Mouse (Mus musculus) monocyte, adult 5-6 weeks (primary cell): Measurements from ENCODE around the gene Yaf2. TPM values are rescaled to one million over a fixed set of nuclear protein-coding genes. Genes with fewer than 3 reads are reported as not detected.
"Not testable (repeated sequence)": the region's sequence is repeated elsewhere in the genome, so short reads cannot be mapped to it uniquely, and the experiment has no call there.

Source experiments
- ATAC-seq: fragments of 153-309, 156-312 bp; replicated peaks from 2 replicates; pipeline ENCODE4 v1.8.0; 2017; ENCODE audit warnings: mild to moderate bottlenecking; ENCODE audit not compliant: low TSS enrichment, insufficient number of reproducible peaks, severe bottlenecking, poor library complexity, low FRiP score
- total RNA-seq: library from RNA; stranded (forward); fragments of 200-1000, 200-491, 200-594 nt; gene quantifications from 3 replicates; pipeline ENCODE4 v1.2.3, GENCODE M21; 2017

Yaf2 gene
- total RNA-seq, 1 experiment from 2014 or later: 21.2 TPM

DNA sequence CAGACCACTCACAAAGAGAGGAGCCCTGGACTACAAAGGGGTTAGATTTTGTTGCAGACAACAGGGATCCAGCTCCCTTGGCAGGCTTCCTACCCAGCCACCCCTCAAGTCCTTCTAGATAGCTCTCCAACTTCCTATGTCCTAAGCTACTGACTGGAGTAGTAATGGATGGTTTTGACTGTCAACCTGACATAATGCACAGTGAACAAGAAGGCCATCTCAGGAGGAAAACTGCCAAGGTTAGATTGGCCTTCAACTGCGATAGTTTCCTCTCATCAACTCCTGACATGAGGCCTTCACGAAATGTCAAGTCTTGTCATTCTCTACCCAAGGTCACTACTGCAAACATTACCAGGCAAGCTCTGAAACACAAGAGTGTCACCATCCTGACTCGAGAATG lies 72.5 kb downstream of the Yaf2 start:
- ATAC-seq: no peak

DNA sequence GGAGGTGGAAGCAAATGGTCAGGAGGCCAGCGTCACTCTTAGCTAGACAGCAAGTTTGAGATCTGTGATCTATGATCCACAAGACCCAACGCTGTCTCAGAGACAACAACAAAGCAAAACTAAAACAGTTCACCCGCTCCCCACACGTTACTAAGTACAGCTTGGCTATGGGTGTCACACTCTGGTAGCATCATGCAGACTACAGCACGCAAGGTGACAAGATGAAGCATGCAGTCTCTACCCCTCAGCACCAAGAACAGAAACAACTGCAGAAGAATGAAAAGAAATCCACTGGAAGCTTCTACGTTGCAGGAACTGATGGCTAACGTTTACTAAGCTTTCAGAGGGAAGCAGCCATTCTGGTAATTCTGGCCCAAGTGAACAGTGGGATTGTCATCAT lies 73.2 kb downstream of the Yaf2 start:
- no peak for ATAC-seq

DNA sequence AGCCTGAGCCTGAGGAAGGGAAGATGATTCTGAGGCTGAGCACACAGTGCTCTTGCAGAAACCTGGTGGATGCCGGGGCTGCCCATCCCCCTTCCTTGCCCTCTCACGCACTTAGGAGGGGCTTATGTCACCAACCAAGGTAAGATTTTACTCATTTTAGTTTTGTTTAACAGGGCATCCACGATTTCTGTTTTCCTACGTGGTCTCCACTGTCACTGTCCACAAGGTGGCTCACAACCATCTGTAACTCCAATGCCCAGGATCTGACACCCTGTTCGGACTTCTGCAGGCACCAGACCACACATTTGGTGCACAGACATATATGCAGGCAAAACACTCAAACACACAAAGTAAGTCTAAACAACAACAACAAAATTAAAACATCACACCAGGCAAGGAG lies 73.9 kb downstream of the Yaf2 start:
- ATAC-seq: no peak

DNA sequence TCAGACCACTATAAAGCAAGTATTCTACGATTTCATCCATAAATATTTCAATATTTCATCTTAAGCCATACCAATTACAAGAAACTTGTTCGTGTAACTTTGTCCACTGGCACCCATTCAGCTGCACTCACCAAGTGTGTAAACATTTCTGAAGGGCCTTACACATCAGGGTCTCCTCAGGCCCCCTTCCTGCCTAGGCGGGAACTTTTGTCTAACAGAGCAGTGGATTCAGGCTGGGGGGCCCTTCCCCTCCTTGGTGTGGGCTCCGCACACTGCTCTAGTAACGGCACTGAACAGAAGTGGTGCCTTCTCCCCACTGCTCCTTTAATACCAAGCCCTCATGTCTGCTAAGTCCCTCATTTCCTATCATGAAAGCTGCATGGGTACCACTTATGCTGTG lies 74.5 kb downstream of the Yaf2 start:
- no peak for ATAC-seq

DNA sequence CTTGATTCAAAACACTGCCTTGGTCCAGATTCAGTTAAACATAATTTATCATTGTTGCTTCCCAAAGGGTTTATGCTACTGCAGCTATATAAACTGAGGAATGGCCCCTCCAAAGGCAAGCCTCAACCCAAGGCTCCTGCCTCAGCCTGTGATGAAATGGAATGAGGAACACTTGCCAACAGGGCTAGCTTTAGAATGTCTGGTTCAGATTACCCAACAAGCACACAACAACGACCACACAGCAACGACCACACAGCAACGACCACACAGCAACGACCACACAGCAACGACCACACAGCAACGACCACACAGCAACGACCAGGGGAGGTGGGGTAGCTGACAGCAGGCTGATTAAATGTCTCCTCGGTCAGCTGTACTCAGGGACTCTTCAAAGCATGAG lies 76.8 kb downstream of the Yaf2 start:
- no peak for ATAC-seq

DNA sequence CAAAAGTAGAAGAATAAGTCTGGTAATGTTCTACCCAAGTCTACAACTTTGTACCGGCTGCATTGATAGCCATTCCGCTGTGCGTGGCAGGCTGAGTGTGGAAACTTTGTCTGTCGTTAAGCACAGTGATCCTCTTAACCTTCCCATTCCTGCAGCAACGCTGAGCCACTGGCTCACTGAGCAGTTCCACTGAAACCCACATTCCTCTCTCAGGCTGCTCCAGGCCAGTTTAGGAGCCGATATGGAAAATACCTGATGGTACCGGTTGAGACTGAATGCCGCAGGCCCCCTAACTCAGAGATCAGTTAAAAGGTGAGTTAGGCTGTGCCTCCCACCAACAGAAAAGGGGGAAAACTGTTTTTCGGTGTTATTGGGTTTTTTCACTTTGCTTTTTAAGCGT lies 81.4 kb downstream of the Yaf2 start:
- no peak for ATAC-seq

DNA sequence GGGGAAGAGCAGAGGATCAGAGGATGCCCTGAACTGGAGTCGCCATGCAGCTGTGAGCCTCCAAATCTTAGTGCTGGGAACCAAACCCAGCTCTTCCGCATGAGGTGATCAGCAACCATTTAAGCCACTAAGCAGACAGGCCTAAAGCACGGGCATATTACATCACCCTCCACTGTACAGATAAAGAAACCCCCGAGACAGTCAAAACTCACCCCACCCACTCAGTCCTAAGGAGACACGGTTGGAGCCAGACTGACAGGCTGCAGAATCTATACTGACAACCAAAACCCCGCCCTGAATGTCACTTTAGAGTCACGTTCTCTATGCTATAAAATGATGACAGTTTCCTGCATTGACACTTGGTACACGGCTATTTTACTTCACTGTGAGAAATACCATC lies 83.6 kb downstream of the Yaf2 start:
- ATAC-seq: no peak

DNA sequence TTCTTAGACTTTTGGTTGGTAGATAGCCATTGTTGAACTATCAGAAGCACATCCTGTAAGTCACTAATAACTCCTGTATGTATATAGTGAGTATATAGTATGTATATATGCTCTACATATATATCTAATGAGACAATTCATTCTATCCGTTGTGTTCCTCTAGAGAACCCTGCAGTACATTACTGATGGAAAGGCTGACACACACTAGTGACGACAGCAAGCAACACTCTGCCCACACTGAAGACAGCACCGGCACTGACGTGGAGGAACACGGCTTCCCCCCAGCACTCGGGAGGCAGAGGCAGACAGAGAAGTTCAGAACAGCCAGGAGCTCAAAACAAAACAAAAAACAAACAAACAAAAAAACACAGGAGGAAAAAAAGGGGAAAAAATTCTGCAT lies 84.3 kb downstream of the Yaf2 start:
- no peak for ATAC-seq

DNA sequence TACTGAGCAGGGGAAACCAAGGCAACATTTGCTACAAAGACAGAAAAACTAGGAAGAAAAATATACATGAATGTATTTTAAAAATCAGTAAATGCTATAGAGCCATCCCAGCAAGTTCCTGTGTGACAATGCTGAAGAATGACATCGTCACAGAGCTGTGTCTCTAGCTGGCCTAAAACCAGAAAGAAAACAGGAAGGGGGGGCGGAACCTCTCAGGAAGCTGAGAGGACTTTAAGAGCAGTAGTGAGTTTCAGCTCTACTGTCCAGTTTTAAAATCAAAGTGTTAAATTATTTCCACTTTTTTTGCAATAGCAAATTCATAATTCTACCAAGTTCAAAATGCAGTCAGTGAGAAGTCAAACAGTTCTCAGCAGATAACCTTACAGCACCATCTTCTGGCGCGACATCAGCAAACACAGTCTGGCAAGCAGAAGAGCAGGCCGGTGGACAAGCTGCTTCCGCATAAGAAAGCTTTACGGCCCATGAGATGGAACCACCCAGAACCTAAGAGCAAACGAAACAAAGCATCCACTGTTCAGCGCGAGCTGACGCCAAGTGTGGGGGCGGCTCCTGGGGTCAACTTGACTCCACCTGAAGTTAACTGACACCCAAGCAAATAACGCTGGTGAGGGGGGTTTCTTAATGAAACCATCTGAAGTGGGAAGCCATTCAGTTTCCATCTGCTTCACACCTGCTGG lies 85.0 kb downstream of the Yaf2 start:
- no peak for ATAC-seq

DNA sequence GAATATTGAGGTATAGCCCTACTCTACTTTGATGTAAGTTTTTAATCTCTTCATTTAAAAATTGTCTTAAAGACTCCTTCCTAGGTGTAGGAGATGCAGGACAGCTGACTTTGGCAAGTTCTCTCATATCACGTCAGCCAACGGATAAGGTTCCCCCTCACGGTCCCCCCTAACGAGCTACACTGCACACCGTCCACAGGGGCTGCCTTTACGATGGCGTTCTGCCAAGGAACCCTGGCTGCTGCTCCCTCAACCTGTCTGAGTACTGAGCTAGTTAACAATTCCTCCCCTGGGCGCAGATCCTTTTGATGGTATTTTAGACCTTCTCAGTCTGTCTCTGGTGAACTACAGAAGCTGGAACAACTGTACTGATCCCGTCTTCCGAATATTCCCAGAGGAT lies 93.5 kb downstream of the Yaf2 start:
- no peak for ATAC-seq

DNA sequence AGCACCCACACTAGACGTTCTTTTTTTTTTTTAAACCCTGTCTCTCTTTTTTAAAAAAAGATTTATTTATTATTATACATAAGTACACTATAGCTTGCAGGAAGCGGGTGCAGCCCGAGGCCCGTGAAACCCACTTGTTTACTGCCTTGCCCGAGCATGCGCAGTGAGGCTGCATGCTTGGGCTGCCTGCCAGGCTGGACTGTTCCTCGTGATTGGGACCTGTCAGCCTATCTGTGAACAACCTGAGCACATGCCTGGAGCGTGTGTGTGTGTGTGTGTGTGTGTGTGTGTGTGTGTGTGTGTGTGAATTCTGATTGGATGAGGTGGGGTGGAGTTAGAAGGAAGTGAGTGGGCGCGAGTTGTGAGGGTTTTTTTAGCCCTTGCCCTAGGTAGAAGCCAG lies 100.3 kb downstream of the Yaf2 start:
- not testable (repeated sequence) for ATAC-seq

Other genes starting within 250 kb of the Yaf2 start
- gene Gxylt1, start 61.8 kb downstream of the Yaf2 start, total RNA-seq: 47.3 to 60.0 TPM (median 56.2 TPM) in 3 replicates
- gene Zcrb1, start 61.4 kb upstream of the Yaf2 start, total RNA-seq: 121 to 168 TPM (median 162 TPM) in 3 replicates
- gene Pphln1, start 61.4 kb upstream of the Yaf2 start, total RNA-seq: 27.4 to 32.4 TPM (median 29.0 TPM) in 3 replicates